Mouse (Mus musculus) liver, embryonic 14.5 days (tissue): ENCODE measurements around the gene Atp7b. TPM values are rescaled to one million over a fixed set of nuclear protein-coding genes. Genes with fewer than 3 reads are reported as not detected.
A peak's percentile ranks its signal among the peaks of the same experiment; 100 is the strongest.

ENCODE experiments used
- ATAC-seq: fragments of 200-750 bp; cut with Nextera tagmentation; 2 replicates; pipeline ENCODE4 v1.8.0; 2017; ENCODE audit warnings: moderate number of reproducible peaks, mild to moderate bottlenecking, moderate library complexity; ENCODE audit not compliant: insufficient read depth
- DNase-seq, 3 experiments: peaks; one replicate each; pipeline ENCODE4 v3.0.0-alpha.2; 2012 to 2013; ENCODE audit warnings: low read depth in 3 of 3, low spot score in 3 of 3
- H3K27ac ChIP-seq: fragments of 300-500 bp; sonication (generic); 2 replicates; pipeline ENCODE4 v1.5.1; 2014; ENCODE audit warnings: moderate library complexity, mild to moderate bottlenecking, control low read depth, inconsistent platforms
- H3K27me3 ChIP-seq: fragments of 300-500 bp; sonication (generic); 2 replicates; pipeline ENCODE4 v1.6.1; 2014; ENCODE audit warnings: mild to moderate bottlenecking, low read length, moderate library complexity; ENCODE audit not compliant: control insufficient read depth, insufficient read depth
- H3K36me3 ChIP-seq: fragments of 300-500 bp; sonication (generic); replicated peaks from 2 replicates; pipeline ENCODE4 v1.6.1; 2014; ENCODE audit warnings: low read depth; ENCODE audit not compliant: control insufficient read depth, insufficient read depth
- H3K4me1 ChIP-seq, 2 experiments: fragments of 200-500 bp in 1 of 2; fragments of 300-500 bp in 1 of 2; sonication (generic) in 1 of 2; replicated peaks; 2 replicates each; pipeline ENCODE4 v1.6.1; 2012 to 2014; ENCODE audit warnings: antibody characterized with exemption in 1 of 2, inconsistent platforms in 1 of 2, low read length in 1 of 2; ENCODE audit not compliant: control insufficient read depth in 2 of 2, insufficient read depth in 2 of 2
- H3K4me2 ChIP-seq: fragments of 300-500 bp; sonication (generic); 2 replicates; pipeline ENCODE4 v1.6.1; 2014; ENCODE audit warnings: low read depth, mild to moderate bottlenecking, control low read depth, moderate library complexity
- H3K4me3 ChIP-seq, 2 experiments: fragments of 200-500 bp in 1 of 2; fragments of 300-500 bp in 1 of 2; sonication (generic) in 1 of 2; 2 replicates each; pipeline ENCODE4 v1.5.1; 2012 to 2014; ENCODE audit warnings: low read depth in 2 of 2, low read length in 2 of 2, mild to moderate bottlenecking in 2 of 2, control low read depth in 1 of 2, inconsistent platforms in 1 of 2, moderate library complexity in 1 of 2; ENCODE audit not compliant: insufficient read depth in 1 of 2
- H3K9ac ChIP-seq: fragments of 300-500 bp; sonication (generic); replicated peaks from 2 replicates; pipeline ENCODE4 v1.6.1; 2014; ENCODE audit warnings: mild to moderate bottlenecking, control low read depth, moderate library complexity
- H3K9me3 ChIP-seq: fragments of 300-500 bp; sonication (generic); 2 replicates; pipeline ENCODE4 v1.6.1; 2016; ENCODE audit warnings: low read length, mixed read lengths; ENCODE audit not compliant: control insufficient read depth
- CTCF ChIP-seq: IDR thresholded peaks from 2 replicates; pipeline ENCODE4 v1.5.1; 2016; ENCODE audit warnings: antibody characterized with exemption, low read depth, control low read depth
- EP300 ChIP-seq: IDR thresholded peaks from 2 replicates; pipeline ENCODE4 v1.6.1; 2016; ENCODE audit warnings: antibody characterized with exemption, low read depth
- WGBS: fragments of 180-500 bp; shearing (Covaris S2); extraction: QIAGEN DNeasy Blood & Tissue Kit; methylation state at CpG from one replicate; pipeline ENCODE4 v1.1.7; 2014; ENCODE audit not compliant: insufficient replicate concordance; 5-methylcytosine and 5-hydroxymethylcytosine counted together
- polyA plus RNA-seq, 2 experiments: library from polyadenylated mRNA; depleted of rRNA in 1 of 2; stranded (reverse) in 1 of 2; unstranded in 1 of 2; fragments of >200 nt; fragmentation: Nextera tagmentation in 1 of 2; extraction: Ambion mirVana in 1 of 2; gene quantifications; 2 replicates each; pipeline versions ENCODE4 v1.2.1 to v1.2.3; 2012 to 2014

Gene Atp7b
- polyA plus RNA-seq, 2 experiments, result 9.4 to 10.4 TPM

DNA sequence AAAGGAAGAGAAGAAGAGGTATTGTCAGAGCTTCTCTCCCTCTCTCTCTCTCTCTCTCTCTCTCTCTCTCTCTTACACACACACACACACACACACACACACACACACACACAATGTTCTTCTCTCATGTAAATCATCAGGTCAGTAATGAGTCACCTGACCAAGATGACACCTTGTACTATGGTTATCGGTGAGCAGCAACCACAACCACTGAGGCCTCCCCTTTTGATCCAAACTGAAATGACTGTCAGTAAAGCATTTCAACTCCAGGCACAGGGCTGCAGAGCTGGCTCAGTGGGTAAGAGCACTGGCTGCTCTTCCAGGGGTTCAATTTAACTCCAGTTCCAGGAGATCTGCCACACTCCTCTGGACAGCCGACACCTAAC, 4.6 kb downstream of the Atp7b start:
- Histone ChIP-seq H3K4me1 (peaks cover 45 to 55% of the 10 kb centered on the region in 2 experiments), H3K36me3 (peaks cover 5% of the 10 kb centered on the region), H3K4me2 (peak overlapping the region; percentile 84), H3K9me3 (no peaks in the 10 kb centered on the region), H3K4me3 (0 out of 4 replicates have a peak overlapping the region, but pooled peaks of 1 of the 2 experiments have one; percentile 19), H3K9ac (peak overlapping the region; percentile 12; the same call in 1 of the 2 replicates), H3K27me3 (no peaks in the 10 kb centered on the region), H3K27ac (peak overlapping the region; percentile 92)
- TF ChIP-seq EP300 (no peak), CTCF (no peak)
- peak in 1 of 3 experiments; percentile 31 for DNase-seq
- 60% methylated on average over 2 of the region's 2 CpGs for WGBS
- no peak for ATAC-seq

DNA sequence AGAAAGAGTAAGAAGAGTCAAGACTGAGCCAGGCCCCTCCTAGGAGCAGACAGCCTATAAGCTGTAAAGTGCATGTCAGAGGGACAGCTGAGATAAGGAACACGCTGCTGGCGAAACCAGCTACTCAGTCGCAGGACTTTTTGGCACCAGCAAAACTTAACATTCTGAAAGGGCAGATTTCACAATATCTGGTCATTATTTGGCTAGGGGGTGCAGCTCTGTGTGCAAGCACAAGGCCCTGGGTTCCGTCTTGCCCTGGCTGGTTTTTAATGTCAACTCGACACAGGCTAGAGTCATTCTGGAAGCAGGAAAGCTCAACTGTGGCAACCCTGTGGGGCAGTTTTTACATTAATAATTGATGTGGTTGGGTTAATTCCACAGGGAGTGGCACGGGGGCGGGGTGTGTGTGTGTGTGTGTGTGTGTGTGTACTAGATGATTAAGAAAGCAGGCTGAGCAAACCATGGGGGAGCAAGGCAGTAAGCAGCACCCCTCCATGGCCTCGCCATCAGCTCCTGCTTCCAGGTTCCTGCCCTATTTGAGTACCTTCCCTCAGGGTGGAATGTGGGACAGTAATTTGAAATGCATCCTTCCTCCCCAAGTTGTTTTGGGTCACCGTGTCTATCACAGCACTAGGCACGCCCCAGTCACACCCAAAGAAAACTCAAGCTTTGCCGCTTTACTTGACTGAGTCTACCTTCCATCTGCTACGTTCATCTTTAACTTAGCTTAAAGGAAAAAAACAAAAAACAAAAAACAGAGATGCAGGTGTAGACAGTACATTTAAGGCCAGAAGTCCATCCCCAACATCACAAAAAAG, 5.2 kb downstream of the Atp7b start:
- Histone ChIP-seq H3K4me2 (peak overlapping the region; percentile 84), H3K4me3 (peak overlapping the region; percentile 19 to 34; a peak in 2 of 4 replicates), H3K27ac (peak overlapping the region; percentile 92), H3K9me3 (no peaks in the 10 kb centered on the region), H3K9ac (0 out of 2 replicates have a peak overlapping the region, but pooled peaks have one; percentile 25), H3K36me3 (peaks cover 5% of the 10 kb centered on the region), H3K27me3 (no peaks in the 10 kb centered on the region), H3K4me1 (peaks cover 45 to 55% of the 10 kb centered on the region in 2 experiments)
- TF ChIP-seq CTCF, result no peak
- TF ChIP-seq EP300, result peak; percentile 10; the same call in 1 of the 2 replicates
- peak; percentile 71 for ATAC-seq
- 25% methylated on average over 12 of the region's 12 CpGs for WGBS
- peak; percentile 49 to 58 (median 52) for DNase-seq

DNA sequence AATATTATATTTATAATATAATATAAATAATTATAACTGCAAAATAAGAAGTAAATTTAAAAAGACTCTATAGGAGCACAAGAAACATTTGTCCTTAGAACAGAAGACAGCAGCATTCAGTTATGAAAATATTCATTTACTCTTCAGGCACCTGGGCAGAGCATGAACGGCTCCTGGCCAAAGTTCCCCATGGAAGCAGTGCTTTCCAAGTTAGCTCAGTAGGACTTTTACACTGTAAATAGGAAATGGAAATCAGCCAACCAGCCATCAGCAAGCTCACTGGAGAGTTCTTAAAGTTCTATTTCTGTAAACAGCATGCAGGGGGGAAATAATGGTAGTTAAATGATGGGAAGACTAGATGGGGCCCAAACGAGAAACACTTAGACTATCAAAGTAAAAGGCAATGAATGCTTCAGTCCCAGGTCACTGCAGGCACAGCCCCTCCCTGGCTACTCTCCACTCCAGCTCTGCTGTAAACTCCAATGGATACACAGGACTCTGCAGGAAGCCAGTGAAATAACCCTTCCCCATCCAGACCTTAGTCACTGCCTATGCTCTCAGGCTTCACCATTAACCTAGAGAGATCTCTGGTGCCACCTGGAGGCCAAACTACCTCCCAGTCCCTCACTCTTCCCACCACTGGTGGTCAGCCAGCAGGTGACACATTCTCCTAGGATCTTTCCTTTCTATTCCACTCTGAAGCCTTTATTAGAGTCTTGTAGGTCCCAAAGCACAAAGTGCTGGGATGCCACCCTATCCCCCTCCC, 12.2 kb downstream of the Atp7b start:
- H3K27ac ChIP-seq, result no peak overlapping the region
- WGBS, result 62% methylated on average over 2 of the region's 2 CpGs
- peak; percentile 84 for ATAC-seq

DNA sequence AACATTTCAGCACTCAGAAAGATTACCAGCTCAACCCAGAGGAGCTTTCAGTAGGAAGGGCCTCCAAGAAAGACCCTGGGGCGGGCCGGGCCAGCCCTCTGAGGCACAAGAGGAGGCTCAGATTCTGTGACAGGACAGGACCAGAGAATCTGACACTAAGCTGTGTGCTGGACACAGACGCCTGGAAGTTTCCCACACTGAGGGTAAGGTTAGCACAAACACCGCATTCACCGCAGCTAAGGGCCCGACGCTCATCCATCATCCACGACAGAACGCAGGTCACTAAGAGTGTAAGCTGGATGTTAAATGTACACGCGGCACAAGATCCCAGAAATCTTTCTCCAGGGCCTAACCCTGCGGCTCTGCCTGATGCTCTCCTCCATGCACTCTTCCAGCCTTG, 16.4 kb downstream of the Atp7b start:
- ATAC-seq, result no peak
- no peak for TF ChIP-seq EP300
- no peak for TF ChIP-seq CTCF
- H3K36me3 ChIP-seq, result no peaks in the 10 kb centered on the region; the same call in 1 of the 2 replicates
- no peak overlapping the region for H3K4me3 ChIP-seq
- DNase-seq, result no peak
- H3K27me3 ChIP-seq, result no peaks in the 10 kb centered on the region
- peaks cover 0 to 15% of the 10 kb centered on the region in 2 experiments; a peak in 2 of 4 replicates for H3K4me1 ChIP-seq
- no peak overlapping the region for H3K4me2 ChIP-seq
- WGBS, result 76% methylated on average over 12 of the region's 12 CpGs
- H3K9me3 ChIP-seq, result no peaks in the 10 kb centered on the region
- H3K9ac ChIP-seq, result no peak overlapping the region
- H3K27ac ChIP-seq, result no peak overlapping the region

More for the DNA sequence above, 12.2 kb downstream of the Atp7b start:
- TF ChIP-seq CTCF (peak; percentile 89), EP300 (no peak)
- Histone ChIP-seq H3K4me2 (no peak overlapping the region), H3K4me3 (no peak overlapping the region), H3K27me3 (no peaks in the 10 kb centered on the region), H3K9me3 (no peaks in the 10 kb centered on the region), H3K4me1 (peaks cover 0 to 3% of the 10 kb centered on the region in 2 experiments; a peak in 1 of 4 replicates), H3K9ac (no peak overlapping the region), H3K36me3 (peaks cover under 1% of the 10 kb centered on the region)
- DNase-seq, result peak in 1 of 3 experiments; percentile 39

DNA sequence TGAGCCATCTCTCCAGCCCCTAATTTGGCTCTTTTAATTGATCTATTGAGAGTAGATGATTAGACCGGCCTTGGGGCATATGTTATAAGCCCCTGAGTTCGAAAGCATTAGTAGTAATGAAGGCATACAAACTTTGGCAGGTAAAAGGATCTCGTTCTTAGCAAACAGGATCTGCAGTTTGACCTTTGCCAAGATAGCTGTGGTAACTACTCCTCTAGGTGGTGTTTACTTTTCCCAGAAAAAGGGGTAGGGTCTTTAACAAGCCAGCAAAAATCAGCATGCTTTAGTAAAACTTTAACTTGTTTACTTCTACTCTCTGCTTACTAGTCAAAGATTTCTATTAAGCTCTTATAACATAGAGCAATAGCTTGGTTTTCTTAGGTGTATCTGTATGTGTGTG, 17.6 kb downstream of the Atp7b start:
- H3K4me1 ChIP-seq, result peaks cover 0 to 15% of the 10 kb centered on the region in 2 experiments; a peak in 2 of 4 replicates
- DNase-seq, result no peak
- no peak for TF ChIP-seq EP300
- TF ChIP-seq CTCF, result no peak
- no peak overlapping the region for H3K9ac ChIP-seq
- 0 out of 2 replicates have a peak overlapping the region, but pooled peaks have one; percentile 3 for H3K4me2 ChIP-seq
- no peak overlapping the region for H3K4me3 ChIP-seq
- H3K36me3 ChIP-seq, result no peaks in the 10 kb centered on the region; the same call in 1 of the 2 replicates
- ATAC-seq, result no peak
- H3K9me3 ChIP-seq, result no peaks in the 10 kb centered on the region
- no peak overlapping the region for H3K27ac ChIP-seq
- H3K27me3 ChIP-seq, result no peaks in the 10 kb centered on the region
- WGBS, result 70% methylated on average over 3 of the region's 3 CpGs
